Mouse (Mus musculus) adrenal gland, postnatal 14 days (tissue): ENCODE measurements around the gene Car3. TPM values are rescaled to one million over a fixed set of nuclear protein-coding genes. Genes with fewer than 3 reads are reported as not detected.

Experiments
- DNase-seq: peaks from one replicate; pipeline ENCODE4 v3.0.0; 2021; ENCODE audit warnings: mixed read lengths
- total RNA-seq: library from RNA; stranded (reverse); gene quantifications from 2 replicates; pipeline ENCODE4 v1.2.3, GENCODE M21; 2021

Car3 gene
- total RNA-seq, 1 experiment from 2014 or later = 1,198 TPM

DNA sequence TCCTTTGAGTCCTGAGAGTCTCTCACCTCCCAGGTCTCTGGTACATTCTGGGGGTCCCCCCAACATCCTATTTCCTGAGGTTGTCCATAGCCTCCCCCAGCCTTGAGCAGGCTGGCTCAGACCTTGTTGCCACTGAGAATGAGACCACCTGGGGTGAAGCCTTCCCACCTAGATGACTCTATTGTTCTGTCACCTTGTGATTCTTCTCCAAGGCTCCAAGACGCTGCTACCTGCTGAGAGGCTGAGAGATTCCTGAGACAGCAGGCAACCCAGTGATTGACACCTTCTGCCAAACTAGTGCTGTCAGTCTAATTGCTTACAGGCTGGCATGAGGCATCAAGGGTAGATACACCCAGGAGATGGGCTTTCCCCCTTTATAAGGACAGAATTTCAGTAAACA, 44.0 kb downstream of the Car3 start:
- no peak for DNase-seq

DNA sequence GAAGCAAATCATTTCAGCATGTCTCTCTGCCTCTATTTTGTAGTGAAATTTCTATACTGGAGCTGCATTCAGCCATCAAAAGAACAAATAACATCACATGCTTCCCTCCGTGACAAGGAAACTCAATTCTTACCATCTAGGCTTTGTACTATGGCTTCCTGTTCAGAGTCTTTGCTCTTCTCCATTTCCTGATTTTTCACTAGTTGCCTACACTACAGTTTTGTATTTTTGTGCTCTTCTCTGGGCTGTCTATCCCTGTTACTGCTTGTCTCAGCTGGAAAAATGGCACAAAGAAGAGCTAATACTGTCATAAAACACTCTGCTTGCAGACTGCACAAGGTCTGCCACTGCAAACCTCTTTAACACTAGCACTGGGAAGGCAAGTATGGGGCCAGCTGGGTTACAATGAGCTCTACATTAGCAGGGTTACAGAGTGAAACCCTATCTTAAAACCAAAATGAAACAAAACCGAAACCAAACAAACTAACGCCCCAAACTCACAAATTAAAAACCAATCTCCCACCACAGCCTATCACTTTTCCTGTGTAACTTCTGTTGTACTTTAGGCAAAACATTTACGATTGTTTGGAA, 48.8 kb downstream of the Car3 start:
- no peak for DNase-seq

DNA sequence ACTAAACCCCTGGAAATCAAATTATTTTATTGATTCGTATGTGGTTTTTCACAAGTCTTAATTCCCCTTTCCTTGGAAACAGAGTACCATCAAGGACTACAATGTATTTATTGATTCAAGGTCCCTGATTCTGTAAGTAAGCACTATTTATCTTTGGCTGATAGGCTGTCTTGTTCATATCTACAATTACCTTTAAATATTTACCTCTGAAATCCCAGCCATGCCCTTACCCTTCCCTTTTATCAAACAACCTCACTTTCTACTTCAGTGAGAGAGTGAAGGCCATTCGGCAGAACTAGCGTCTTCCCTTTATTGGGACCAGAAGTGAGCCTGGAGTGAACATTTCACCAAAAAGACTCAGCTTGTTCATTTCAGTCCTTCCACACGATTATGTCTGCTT, 50.5 kb downstream of the Car3 start:
- no peak for DNase-seq

DNA sequence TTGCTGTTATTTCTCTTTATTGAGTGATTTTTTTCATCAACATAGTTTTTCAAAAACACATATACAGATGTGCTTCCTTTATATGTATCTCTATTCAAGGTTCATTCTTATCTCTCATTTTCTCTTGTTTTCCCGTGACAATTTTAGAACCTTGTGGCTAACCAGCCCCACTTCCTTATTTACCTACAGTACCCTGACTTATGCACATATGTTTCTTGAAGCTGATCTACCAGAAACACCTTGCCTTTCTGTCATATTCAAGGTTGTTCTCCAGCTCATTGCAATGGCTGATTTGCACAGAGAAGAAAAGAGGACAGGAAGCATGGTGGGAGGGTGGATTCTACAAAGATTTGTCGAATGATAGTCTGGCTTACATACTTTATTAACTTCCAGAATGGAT, 52.0 kb downstream of the Car3 start:
- no peak for DNase-seq

DNA sequence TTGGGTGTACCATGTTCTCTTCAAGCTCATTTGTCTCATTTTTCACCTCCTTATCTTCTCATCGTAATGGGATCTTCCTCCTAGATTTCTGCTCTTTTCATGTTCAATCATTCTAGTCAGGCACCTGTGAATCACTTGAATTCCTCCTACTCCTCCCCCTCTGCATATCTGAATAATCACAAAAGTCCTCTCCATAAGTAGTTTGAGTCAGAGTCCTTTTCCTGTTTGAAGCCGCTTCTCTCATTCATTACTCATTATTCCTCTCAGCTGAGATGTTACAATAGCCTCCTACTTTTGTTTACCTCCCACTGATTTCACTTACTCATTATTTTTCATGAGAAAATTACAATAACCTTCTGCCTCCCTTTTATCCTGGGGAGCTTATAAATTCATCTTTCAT, 53.9 kb downstream of the Car3 start:
- DNase-seq = no peak

Other genes starting within 250 kb of the Car3 start
- gene Car13, start 221.8 kb upstream of the Car3 start, total RNA-seq = 15.6 and 16.9 TPM in 2 replicates
- gene Car1, start 55.1 kb upstream of the Car3 start, total RNA-seq = 1.9 and 2.7 TPM in 2 replicates
- gene Car2, start 22.8 kb downstream of the Car3 start, total RNA-seq = 38.2 and 51.7 TPM in 2 replicates